Mouse (Mus musculus) liver (tissue): Measurements from ENCODE around the gene Metap2.
A peak's percentile ranks its signal among the peaks of the same experiment; 100 is the strongest.
"Not testable (repeated sequence)": the region's sequence is repeated elsewhere in the genome, so short reads cannot be mapped to it uniquely, and the experiment has no call there.

Experiments
- DNase-seq: peaks from one replicate; pipeline ENCODE4 v3.0.0-alpha.2; 2020; ENCODE audit warnings: mixed read lengths

Metap2 gene

GRCm38 (mm10) chr10:93909811-93910446 is 13.0 kb upstream of the Metap2 start:
- DNase-seq: peak; percentile 34

GRCm38 (mm10) chr10:93909015-93909414 is 12.1 kb upstream of the Metap2 start:
- no peak for DNase-seq

GRCm38 (mm10) chr10:93908540-93908939 is 11.6 kb upstream of the Metap2 start:
- DNase-seq: no peak

- DNase-seq: no peak
Observed at GRCm38 (mm10) chr10:93907376-93907775, 10.5 kb upstream of the Metap2 start.

GRCm38 (mm10) chr10:93899907-93900306 is 3.0 kb upstream of the Metap2 start:
- DNase-seq: no peak

GRCm38 (mm10) chr10:93899303-93899702 is 2.4 kb upstream of the Metap2 start:
- DNase-seq: no peak

GRCm38 (mm10) chr10:93892551-93892950 is 4.3 kb downstream of the Metap2 start:
- DNase-seq: peak; percentile 74

GRCm38 (mm10) chr10:93891031-93891430 is 5.9 kb downstream of the Metap2 start:
- peak; percentile 85 for DNase-seq

GRCm38 (mm10) chr10:93890565-93890964 is 6.3 kb downstream of the Metap2 start:
- DNase-seq: no peak

- peak; percentile 34 for DNase-seq
Observed at GRCm38 (mm10) chr10:93889976-93890375, 6.9 kb downstream of the Metap2 start.

GRCm38 (mm10) chr10:93889579-93889950 is 7.3 kb downstream of the Metap2 start:
- DNase-seq: peak; percentile 93

GRCm38 (mm10) chr10:93888935-93889578 is 7.8 kb downstream of the Metap2 start:
- peak; percentile 42 for DNase-seq

GRCm38 (mm10) chr10:93888590-93888934 is 8.3 kb downstream of the Metap2 start:
- DNase-seq: no peak

GRCm38 (mm10) chr10:93885839-93886477 is 10.9 kb downstream of the Metap2 start:
- DNase-seq: no peak

- DNase-seq: peak; percentile 76
Observed at GRCm38 (mm10) chr10:93882738-93883364, 14.0 kb downstream of the Metap2 start.

- no peak for DNase-seq
Observed at GRCm38 (mm10) chr10:93881918-93882317, 15.0 kb downstream of the Metap2 start.

GRCm38 (mm10) chr10:93878732-93879131 is 18.2 kb downstream of the Metap2 start:
- DNase-seq: no peak

- DNase-seq: no peak
Observed at GRCm38 (mm10) chr10:93876772-93877171, 20.1 kb downstream of the Metap2 start.

GRCm38 (mm10) chr10:93868886-93869285 is 28.0 kb downstream of the Metap2 start:
- no peak for DNase-seq

- no peak for DNase-seq
Observed at GRCm38 (mm10) chr10:93868401-93868800, 28.5 kb downstream of the Metap2 start.

- DNase-seq: no peak
Observed at GRCm38 (mm10) chr10:93856095-93856494, 40.8 kb downstream of the Metap2 start.

- DNase-seq: no peak
Observed at GRCm38 (mm10) chr10:93855126-93855525, 41.8 kb downstream of the Metap2 start.

- DNase-seq: no peak
Observed at GRCm38 (mm10) chr10:93846706-93847105, 50.2 kb downstream of the Metap2 start.

- not testable (repeated sequence) for DNase-seq
Observed at GRCm38 (mm10) chr10:93835115-93835514, 61.8 kb downstream of the Metap2 start.
